Mouse (Mus musculus) limb, embryonic 12.5 days (tissue): ENCODE measurements around the gene Glycam1. TPM values are rescaled to one million over a fixed set of nuclear protein-coding genes. Genes with fewer than 3 reads are reported as not detected.

ENCODE experiments used
- ATAC-seq: fragments of 200-750 bp; cut with Nextera tagmentation; 2 replicates; pipeline ENCODE4 v1.8.0; 2017; ENCODE audit warnings: low read depth, moderate TSS enrichment; ENCODE audit not compliant: insufficient number of reproducible peaks, insufficient read depth, low FRiP score, low TSS enrichment
- H3K27ac ChIP-seq: fragments of 300-500 bp; sonication (generic); 2 replicates; pipeline ENCODE4 v1.5.1; 2016; ENCODE audit warnings: mild to moderate bottlenecking, moderate library complexity
- H3K27me3 ChIP-seq: fragments of 300-500 bp; sonication (generic); 2 replicates; pipeline ENCODE4 v1.6.1; 2016; ENCODE audit warnings: mild to moderate bottlenecking, moderate library complexity
- H3K36me3 ChIP-seq: fragments of 300-500 bp; sonication (generic); 2 replicates; pipeline ENCODE4 v1.6.1; 2016; ENCODE audit warnings: mild to moderate bottlenecking, moderate library complexity
- H3K4me1 ChIP-seq: fragments of 300-500 bp; sonication (generic); replicated peaks from 2 replicates; pipeline ENCODE4 v1.6.1; 2016
- H3K4me2 ChIP-seq: fragments of 300-500 bp; sonication (generic); 2 replicates; pipeline ENCODE4 v1.6.1; 2016; ENCODE audit warnings: mild to moderate bottlenecking, moderate library complexity
- H3K4me3 ChIP-seq: fragments of 300-500 bp; sonication (generic); replicated peaks from 2 replicates; pipeline ENCODE4 v1.5.1; 2016; ENCODE audit warnings: mild to moderate bottlenecking
- H3K9ac ChIP-seq: fragments of 300-500 bp; sonication (generic); replicated peaks from 2 replicates; pipeline ENCODE4 v1.6.1; 2016; ENCODE audit warnings: mild to moderate bottlenecking, moderate library complexity
- H3K9me3 ChIP-seq: fragments of 300-500 bp; sonication (generic); 2 replicates; pipeline ENCODE4 v1.6.1; 2016; ENCODE audit warnings: mild to moderate bottlenecking, moderate library complexity
- whole genome bisulfite sequencing: fragments of 180-500 bp; shearing (Covaris S2); methylation state at CpG from one replicate; pipeline ENCODE4 v1.1.7; 2016; 5-methylcytosine and 5-hydroxymethylcytosine counted together
- polyA plus RNA-seq: library from polyadenylated mRNA; unstranded; fragments of >200 nt; fragmentation: Nextera tagmentation; extraction: Ambion mirVana; gene quantifications from 2 replicates; pipeline ENCODE4 v1.2.1, GENCODE M21; 2016

The Glycam1 gene
- polyA plus RNA-seq, 1 experiment from 2014 or later, result not detected

DNA sequence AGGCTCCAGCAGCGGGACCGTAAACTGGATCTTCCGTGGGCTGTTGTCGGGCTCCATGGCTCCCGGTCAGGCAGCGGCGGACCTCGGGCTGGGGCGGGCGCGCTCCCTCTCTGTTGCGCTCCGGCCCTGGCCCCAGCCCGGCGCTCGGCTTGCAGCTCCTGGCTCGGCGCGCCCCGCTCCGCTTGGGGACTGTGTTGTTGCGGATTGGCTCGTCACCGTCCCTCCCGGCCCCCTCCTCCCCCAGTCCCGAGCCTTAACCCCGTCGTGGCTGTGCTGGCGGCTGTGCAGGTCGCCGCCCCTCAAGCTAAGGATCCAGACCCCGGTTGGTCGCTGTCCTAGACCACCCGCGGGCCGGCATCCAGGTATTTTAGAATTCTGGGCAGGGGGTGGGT, 27.1 kb downstream of the Glycam1 start, which contains the start of gene Ppp1r1a:
Gene Ppp1r1a, minus strand, starts transcription at position 182 of the 392 bp plus-strand sequence.
- H3K9me3 ChIP-seq, result no peaks in the 10 kb centered on the region
- peak; percentile 48; the same call in 1 of the 2 replicates for ATAC-seq
- H3K9ac ChIP-seq, result peak within 1 kb of the TSS; percentile 63
- no peak within 1 kb of the TSS for H3K27ac ChIP-seq
- 0% methylated on average over 36 of the region's 36 CpGs for WGBS
- H3K36me3 ChIP-seq, result no peaks in the 10 kb centered on the region
- H3K4me3 ChIP-seq, result peak within 1 kb of the TSS; percentile 65
- H3K4me1 ChIP-seq, result peaks cover 24% of the 10 kb centered on the region
- H3K27me3 ChIP-seq, result peaks cover 55% of the 10 kb centered on the region
- H3K4me2 ChIP-seq, result peak within 1 kb of the TSS; percentile 96

DNA sequence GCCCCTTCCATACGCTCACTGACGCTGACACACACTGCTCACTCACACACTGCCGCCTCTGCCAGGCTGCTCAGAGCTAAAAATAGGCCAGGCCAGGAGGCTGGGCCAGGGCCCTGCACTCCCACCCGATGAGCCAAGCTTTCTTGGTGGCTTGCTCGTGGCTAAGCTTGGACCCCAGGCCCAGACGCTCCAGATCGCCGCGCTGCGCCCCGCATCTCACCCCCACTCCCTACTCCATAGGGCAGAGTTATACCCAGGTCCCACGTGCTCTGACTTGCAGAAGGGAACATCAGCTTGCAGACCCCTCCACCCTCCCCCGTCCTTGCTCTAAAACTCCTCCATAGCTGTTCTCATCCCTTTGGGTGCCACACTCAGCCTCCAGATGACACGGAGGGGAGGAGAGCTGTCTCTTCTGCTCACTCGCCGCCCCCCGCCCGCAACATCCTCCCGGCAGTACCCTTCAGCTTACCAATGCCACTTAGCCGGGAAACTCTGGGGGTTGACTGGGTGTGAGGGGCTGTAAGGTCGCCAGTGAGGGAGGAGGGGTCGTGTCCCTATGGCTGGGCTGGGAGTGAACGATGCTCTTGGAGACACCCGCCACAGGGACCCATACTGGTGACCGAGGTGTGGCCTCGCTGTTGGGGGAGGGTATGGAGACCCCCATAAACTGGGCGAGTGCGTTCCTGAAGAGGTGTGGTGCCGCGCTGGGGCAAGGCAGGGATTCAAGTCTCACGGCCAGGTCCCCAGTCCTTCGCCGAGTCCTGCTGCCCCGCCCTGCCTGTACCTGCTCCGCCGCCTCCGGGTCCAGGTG, 27.7 kb downstream of the Glycam1 start:
- WGBS, result 1% methylated on average over 37 of the region's 37 CpGs
- Histone ChIP-seq H3K4me1 (peaks cover 24% of the 10 kb centered on the region), H3K27me3 (peaks cover 60% of the 10 kb centered on the region), H3K9ac (peak overlapping the region; percentile 63), H3K9me3 (no peaks in the 10 kb centered on the region), H3K27ac (no peak overlapping the region), H3K36me3 (no peaks in the 10 kb centered on the region), H3K4me2 (peak overlapping the region; percentile 96), H3K4me3 (peak overlapping the region; percentile 65)
- ATAC-seq, result peak; percentile 53; the same call in 1 of the 2 replicates

DNA sequence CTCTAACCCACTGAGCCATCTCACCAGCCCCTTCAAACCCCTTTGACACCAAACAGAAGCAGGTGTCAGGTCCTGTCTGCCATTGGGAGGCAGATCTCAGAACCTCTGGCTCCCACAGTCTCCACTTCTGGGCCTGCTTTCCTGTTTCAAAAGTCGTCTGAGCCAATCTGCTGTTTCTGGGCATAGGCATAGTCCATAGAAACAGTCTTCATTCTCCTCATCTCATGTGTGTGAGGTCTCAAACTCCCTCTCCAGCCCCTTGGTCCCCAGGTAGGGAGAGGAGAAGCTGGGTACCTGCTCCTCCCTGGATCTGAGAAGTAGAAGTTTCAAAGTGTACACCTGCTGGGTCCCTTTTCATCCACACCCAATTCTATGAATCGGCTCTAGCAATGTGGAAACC, 28.4 kb downstream of the Glycam1 start:
- no peaks in the 10 kb centered on the region for H3K9me3 ChIP-seq
- WGBS, result 46% methylated on average over 2 of the region's 2 CpGs
- ATAC-seq, result no peak
- peaks cover 61% of the 10 kb centered on the region for H3K27me3 ChIP-seq
- H3K4me2 ChIP-seq, result peak overlapping the region; percentile 96; the same call in 1 of the 2 replicates
- 0 out of 2 replicates have a peak overlapping the region, but pooled peaks have one; percentile 65 for H3K4me3 ChIP-seq
- no peaks in the 10 kb centered on the region for H3K36me3 ChIP-seq
- peaks cover 24% of the 10 kb centered on the region for H3K4me1 ChIP-seq
- H3K9ac ChIP-seq, result no peak overlapping the region
- H3K27ac ChIP-seq, result no peak overlapping the region

DNA sequence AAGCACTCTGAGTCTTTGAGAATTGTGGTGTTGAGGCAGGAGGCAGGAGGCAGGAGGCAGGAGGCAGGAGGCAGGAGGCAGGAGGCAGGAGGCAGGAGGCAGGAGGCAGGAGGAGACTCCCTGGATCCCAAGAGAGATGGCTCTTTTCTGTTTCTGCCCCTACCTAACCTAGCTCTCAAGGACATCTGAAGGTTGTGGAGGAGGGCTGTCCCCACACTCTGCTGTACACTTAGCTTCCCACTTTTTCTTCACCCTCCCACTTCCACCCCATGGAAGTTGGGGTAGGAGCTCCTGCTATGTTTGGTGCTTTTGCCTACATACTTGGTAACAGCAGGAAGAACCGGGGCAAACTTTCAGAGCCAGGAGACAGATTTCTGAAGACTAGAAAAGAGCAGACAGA, 29.1 kb downstream of the Glycam1 start:
- no peaks in the 10 kb centered on the region for H3K36me3 ChIP-seq
- H3K27me3 ChIP-seq, result peaks cover 61% of the 10 kb centered on the region
- ATAC-seq, result no peak
- WGBS, result 81% methylated on average over 1 of the region's 1 CpGs
- no peak overlapping the region for H3K9ac ChIP-seq
- no peak overlapping the region for H3K4me3 ChIP-seq
- no peak overlapping the region for H3K4me2 ChIP-seq
- no peaks in the 10 kb centered on the region for H3K9me3 ChIP-seq
- no peak overlapping the region for H3K27ac ChIP-seq
- peaks cover 24% of the 10 kb centered on the region for H3K4me1 ChIP-seq

DNA sequence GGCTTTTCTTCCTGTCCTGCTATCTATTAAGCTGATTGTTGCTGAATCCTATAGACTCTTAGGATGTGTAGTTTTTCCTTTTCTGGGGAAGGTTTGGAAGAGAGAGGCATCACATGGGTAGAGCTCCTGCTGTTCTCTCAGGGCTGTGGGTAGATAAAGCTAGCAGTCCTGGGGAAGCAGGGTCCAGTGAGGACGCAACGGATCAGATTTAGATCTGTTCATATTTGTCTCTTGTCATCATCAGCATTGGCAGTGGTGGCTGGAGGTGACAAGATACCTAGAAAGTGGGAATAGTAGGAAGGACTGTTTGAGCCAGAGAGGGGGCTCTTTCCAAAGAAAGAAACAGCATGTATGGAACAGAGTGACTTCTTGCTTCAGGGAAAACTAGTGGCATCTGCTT, 29.9 kb downstream of the Glycam1 start:
- Histone ChIP-seq H3K9ac (no peak overlapping the region), H3K4me1 (peaks cover 24% of the 10 kb centered on the region), H3K27me3 (peaks cover 58% of the 10 kb centered on the region), H3K4me3 (no peak overlapping the region), H3K36me3 (no peaks in the 10 kb centered on the region), H3K27ac (no peak overlapping the region), H3K4me2 (no peak overlapping the region), H3K9me3 (no peaks in the 10 kb centered on the region)
- whole genome bisulfite sequencing, result 91% methylated on average over 2 of the region's 2 CpGs
- ATAC-seq, result no peak

DNA sequence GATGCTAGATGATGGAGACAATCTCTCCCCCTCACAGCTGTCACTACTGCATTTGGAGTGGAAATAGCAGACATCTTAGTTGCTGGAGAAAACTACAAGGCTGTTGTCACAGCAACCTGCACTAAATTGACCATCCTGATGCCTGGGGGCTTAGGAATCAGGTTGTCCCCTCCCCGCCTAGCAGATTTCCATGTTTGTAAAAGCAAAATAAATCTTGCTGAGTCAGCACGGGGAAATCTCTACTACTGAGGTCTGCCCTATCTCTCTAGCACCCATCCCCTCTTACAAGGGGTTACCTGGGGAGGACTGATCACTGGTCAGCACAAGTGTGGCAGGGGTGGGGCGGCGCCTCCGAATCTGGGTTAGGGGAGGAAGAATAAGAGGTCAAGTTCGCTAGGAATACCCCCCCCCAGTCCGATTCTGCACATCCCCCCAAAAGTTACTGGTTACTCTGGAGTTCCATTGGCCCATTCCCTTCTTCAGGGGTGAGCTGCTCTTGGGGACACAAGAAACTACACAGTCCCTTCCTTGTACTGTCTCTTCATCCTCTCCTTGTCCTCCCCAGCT, 30.7 kb downstream of the Glycam1 start:
- peaks cover 52% of the 10 kb centered on the region for H3K27me3 ChIP-seq
- peaks cover 22% of the 10 kb centered on the region for H3K4me1 ChIP-seq

DNA sequence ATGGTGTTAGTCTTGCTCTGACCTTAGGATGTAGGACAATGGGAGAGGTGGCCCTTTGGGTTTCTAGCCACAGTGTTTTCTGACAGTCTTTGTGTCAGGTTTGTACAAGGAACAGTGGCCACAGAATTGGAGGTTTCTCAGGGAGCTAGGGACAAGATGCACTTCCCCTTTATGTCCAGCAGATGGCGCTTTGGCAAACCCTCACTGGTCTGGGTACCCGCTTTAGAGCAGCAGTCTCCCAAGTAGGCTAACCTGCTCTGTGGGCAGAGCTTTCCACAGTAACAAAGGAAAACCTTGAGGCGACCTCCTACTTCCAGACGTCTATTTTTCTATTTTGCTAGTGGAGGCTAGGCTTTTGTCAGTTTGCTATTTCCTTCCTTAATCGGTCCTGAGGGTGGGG, 34.5 kb downstream of the Glycam1 start:
- Histone ChIP-seq H3K36me3 (no peaks in the 10 kb centered on the region), H3K4me2 (no peak overlapping the region), H3K27ac (no peak overlapping the region), H3K4me1 (0 out of 2 replicates have a peak, but pooled peaks cover 2% of the 10 kb centered on the region), H3K9me3 (no peaks in the 10 kb centered on the region), H3K9ac (no peak overlapping the region), H3K4me3 (no peak overlapping the region), H3K27me3 (peaks cover 20% of the 10 kb centered on the region)
- peak; percentile 57; the same call in 1 of the 2 replicates for ATAC-seq
- 7% methylated on average over 5 of the region's 5 CpGs for WGBS

More for the DNA sequence above, 30.7 kb downstream of the Glycam1 start:
- WGBS, result 80% methylated on average over 7 of the region's 7 CpGs
- ATAC-seq, result no peak
- Histone ChIP-seq H3K9ac (no peak overlapping the region), H3K9me3 (no peaks in the 10 kb centered on the region), H3K4me2 (no peak overlapping the region), H3K4me3 (no peak overlapping the region), H3K27ac (no peak overlapping the region), H3K36me3 (no peaks in the 10 kb centered on the region)

DNA sequence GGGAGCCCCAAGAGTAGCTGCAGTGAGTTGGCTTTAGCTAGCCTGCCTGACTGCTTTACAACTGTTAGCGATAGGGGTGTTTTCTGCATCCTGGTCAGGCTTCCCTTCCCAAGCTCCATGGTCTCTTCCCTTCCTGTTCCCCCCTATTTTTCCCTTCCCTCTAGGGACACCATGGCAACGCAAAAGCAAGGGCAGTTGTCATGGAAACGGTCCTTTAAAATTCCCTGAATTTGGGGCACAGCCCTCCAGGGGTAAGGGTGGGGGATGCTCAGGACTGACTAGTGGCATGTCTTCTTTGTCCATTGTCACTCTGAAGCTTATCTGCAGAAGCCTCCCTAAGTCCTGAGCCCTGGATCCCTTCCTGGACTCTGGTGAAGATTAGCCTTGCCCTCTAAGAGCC, 41.7 kb downstream of the Glycam1 start:
- H3K4me2 ChIP-seq, result no peak overlapping the region
- H3K4me3 ChIP-seq, result no peak overlapping the region
- H3K9ac ChIP-seq, result no peak overlapping the region
- H3K27ac ChIP-seq, result no peak overlapping the region
- H3K4me1 ChIP-seq, result peaks cover 11% of the 10 kb centered on the region
- H3K27me3 ChIP-seq, result no peaks in the 10 kb centered on the region
- no peaks in the 10 kb centered on the region for H3K36me3 ChIP-seq
- WGBS, result 59% methylated on average over 3 of the region's 3 CpGs
- ATAC-seq, result no peak
- no peaks in the 10 kb centered on the region for H3K9me3 ChIP-seq

DNA sequence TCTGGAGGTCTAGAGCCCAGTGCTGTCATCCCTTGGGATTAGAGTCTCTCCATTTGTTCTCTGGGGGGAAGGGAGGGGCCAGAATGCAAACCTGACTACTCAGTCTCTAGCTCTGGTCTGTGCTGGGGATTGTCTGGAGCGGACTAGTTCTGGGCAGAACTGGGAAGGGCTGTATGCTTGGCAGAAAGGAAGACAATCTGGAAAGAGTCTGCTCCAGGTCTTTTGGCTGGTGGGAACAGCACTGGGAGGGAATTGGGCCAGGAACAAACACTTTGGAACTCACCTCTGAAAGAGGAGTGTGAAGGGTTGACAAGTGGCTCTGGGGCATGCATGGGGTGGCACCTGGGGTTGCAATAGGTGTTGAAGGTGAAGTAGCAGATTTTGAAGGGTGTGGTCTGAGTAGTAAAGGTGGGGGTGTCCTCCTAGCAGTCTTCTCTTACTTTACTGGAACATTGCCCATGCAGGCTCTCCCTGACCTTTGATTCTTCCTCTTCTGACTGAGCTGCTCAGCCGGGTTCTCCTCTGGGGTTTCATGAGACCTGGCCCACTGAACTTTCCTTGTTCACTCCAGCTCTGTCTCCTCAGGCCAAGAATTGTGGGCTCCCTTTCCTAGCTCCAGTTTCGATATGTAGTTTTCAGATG, 42.3 kb downstream of the Glycam1 start:
- ATAC-seq, result no peak
- Histone ChIP-seq H3K4me2 (no peak overlapping the region), H3K36me3 (no peaks in the 10 kb centered on the region), H3K9me3 (no peaks in the 10 kb centered on the region), H3K4me3 (no peak overlapping the region), H3K27ac (no peak overlapping the region), H3K27me3 (no peaks in the 10 kb centered on the region), H3K4me1 (peaks cover 11% of the 10 kb centered on the region), H3K9ac (no peak overlapping the region)
- WGBS, result 82% methylated on average over 3 of the region's 3 CpGs

DNA sequence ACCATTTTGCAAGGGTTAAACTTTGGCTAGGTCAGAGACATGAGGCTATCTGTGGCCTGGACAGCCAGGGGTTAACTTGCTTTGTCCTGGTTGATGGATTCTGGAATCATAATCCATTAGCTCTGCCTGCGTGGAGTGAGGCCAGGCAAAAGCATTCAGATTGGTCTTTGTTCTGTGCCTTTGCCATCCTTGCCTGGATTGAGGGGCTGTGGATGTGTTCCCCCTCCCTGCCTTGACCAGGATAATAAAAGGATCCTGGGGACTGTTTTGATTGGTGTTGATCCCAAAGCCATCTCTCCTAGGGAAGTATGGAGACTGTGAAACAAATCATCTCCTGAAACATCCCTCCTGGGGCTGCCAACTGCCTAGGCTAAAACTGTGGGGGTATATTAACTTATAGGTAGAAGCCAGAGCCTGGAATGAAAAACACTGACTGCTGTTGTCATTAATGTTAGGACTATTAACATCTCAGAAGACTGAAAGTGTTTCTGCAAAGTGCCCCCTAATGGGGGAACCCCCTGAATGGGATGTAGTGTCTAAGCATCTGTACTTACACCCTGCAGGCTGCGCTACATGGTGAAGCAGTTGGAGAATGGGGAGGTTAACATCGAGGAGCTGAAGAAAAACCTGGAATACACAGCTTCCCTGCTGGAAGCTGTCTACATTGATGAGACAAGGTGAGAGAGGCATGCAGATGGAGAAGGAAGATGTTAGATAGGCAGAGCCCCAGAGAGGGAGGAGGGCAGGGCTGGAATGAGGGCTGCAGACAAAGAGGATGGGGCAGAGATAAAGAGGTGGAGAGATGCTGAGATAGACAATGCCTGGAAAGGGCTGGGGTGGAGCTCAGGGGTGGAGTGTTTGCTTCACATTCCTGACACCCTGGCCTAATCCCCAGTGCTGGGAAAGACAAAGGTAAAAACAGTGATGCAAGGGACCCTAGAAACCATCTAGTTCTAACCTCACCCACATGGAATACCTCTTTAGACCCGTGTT, 45.2 kb downstream of the Glycam1 start:
- Histone ChIP-seq H3K4me1 (peaks cover 11% of the 10 kb centered on the region), H3K27me3 (no peaks in the 10 kb centered on the region), H3K27ac (no peak overlapping the region), H3K4me2 (no peak overlapping the region), H3K4me3 (no peak overlapping the region), H3K9ac (no peak overlapping the region), H3K9me3 (no peaks in the 10 kb centered on the region), H3K36me3 (no peaks in the 10 kb centered on the region)
- no peak for ATAC-seq
- 33% methylated on average over 4 of the region's 4 CpGs for WGBS
